Mouse (Mus musculus): ENCODE measurements around the gene Ripor3. TPM values are rescaled to one million over a fixed set of nuclear protein-coding genes. Genes with fewer than 3 reads are reported as not detected.

Ripor3 gene
- polyA plus RNA-seq, 1 experiment from 2014 or later, result 2.7 TPM

GRCm38 (mm10) chr2:168040751-168041150, 30.3 kb upstream of the Ripor3 start:
- Histone ChIP-seq H3K27ac (ENCODE audit: low read length) (no peak overlapping the region), H3K27me3 (replicated peaks; ENCODE audit: control insufficient read depth, insufficient read depth, low read length) (no peaks in the 10 kb centered on the region), H3K36me3 (ENCODE audit: control insufficient read depth, insufficient read depth, low read length) (no peaks in the 10 kb centered on the region), H3K4me2 (ENCODE audit: low read depth, low read length) (no peak overlapping the region), H3K4me1 (ENCODE audit: control insufficient read depth, insufficient read depth, low read length) (peaks cover 28% of the 10 kb centered on the region), H3K4me3 (ENCODE audit: low read length) (no peak overlapping the region), H3K9ac (ENCODE audit: low read depth, low read length) (no peak overlapping the region), H3K9me3 (ENCODE audit: control insufficient read depth, low read length) (no peaks in the 10 kb centered on the region)
- ATAC-seq, result no peak
- WGBS, result 69% methylated on average over 3 of the region's 3 CpGs

- H3K9ac ChIP-seq (ENCODE audit: low read depth, low read length), result peak overlapping the region; percentile 40; the same call in 1 of the 2 replicates
- peak; percentile 35 for ATAC-seq
- no peaks in the 10 kb centered on the region for H3K36me3 ChIP-seq (ENCODE audit: control insufficient read depth, insufficient read depth, low read length)
- H3K27me3 ChIP-seq (replicated peaks; ENCODE audit: control insufficient read depth, insufficient read depth, low read length), result no peaks in the 10 kb centered on the region
- peaks cover 21% of the 10 kb centered on the region for H3K4me1 ChIP-seq (ENCODE audit: control insufficient read depth, insufficient read depth, low read length)
- no peaks in the 10 kb centered on the region for H3K9me3 ChIP-seq (ENCODE audit: control insufficient read depth, low read length)
- H3K27ac ChIP-seq (ENCODE audit: low read length), result peak overlapping the region; percentile 54
- H3K4me2 ChIP-seq (ENCODE audit: low read depth, low read length), result no peak overlapping the region
- no peak overlapping the region for H3K4me3 ChIP-seq (ENCODE audit: low read length)
- 34% methylated on average over 3 of the region's 3 CpGs for WGBS
These were observed 26.6 kb upstream of the Ripor3 start for GRCm38 (mm10) chr2:168037063-168037462.

DNA sequence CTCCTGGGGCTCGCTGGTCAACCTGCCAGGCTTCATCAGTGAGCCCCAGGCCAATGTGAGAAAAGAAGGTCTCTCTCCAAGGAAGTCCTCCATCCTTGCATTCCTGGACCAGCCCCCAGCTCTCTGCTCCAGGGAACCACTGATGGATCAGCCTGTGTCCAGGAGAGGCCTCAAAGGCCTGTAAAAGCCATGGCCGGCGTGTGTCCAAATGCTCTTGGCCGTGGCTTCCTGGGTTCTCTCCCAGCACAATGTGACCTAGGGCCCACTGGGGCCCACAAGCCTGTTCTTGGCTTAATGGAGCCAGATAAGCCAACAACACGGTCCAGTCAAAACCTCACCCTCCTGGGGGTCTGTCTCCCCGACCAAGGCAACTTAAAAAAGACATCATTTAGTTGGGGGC, 25.5 kb upstream of the Ripor3 start:
- no peak for ATAC-seq
- H3K27ac ChIP-seq (ENCODE audit: low read length), result no peak overlapping the region
- no peaks in the 10 kb centered on the region for H3K27me3 ChIP-seq (replicated peaks; ENCODE audit: control insufficient read depth, insufficient read depth, low read length)
- no peak overlapping the region for H3K4me3 ChIP-seq (ENCODE audit: low read length)
- no peak overlapping the region for H3K4me2 ChIP-seq (ENCODE audit: low read depth, low read length)
- 89% methylated on average over 6 of the region's 6 CpGs for WGBS
- no peaks in the 10 kb centered on the region for H3K9me3 ChIP-seq (ENCODE audit: control insufficient read depth, low read length)
- peaks cover 24% of the 10 kb centered on the region for H3K4me1 ChIP-seq (ENCODE audit: control insufficient read depth, insufficient read depth, low read length)
- H3K9ac ChIP-seq (ENCODE audit: low read depth, low read length), result no peak overlapping the region
- no peaks in the 10 kb centered on the region for H3K36me3 ChIP-seq (ENCODE audit: control insufficient read depth, insufficient read depth, low read length)

- Histone ChIP-seq H3K36me3 (ENCODE audit: control insufficient read depth, insufficient read depth, low read length) (no peaks in the 10 kb centered on the region), H3K4me2 (ENCODE audit: low read depth, low read length) (no peak overlapping the region), H3K9ac (ENCODE audit: low read depth, low read length) (no peak overlapping the region), H3K27me3 (replicated peaks; ENCODE audit: control insufficient read depth, insufficient read depth, low read length) (no peaks in the 10 kb centered on the region), H3K9me3 (ENCODE audit: control insufficient read depth, low read length) (no peaks in the 10 kb centered on the region), H3K4me3 (ENCODE audit: low read length) (no peak overlapping the region), H3K4me1 (ENCODE audit: control insufficient read depth, insufficient read depth, low read length) (peaks cover 24% of the 10 kb centered on the region), H3K27ac (ENCODE audit: low read length) (0 out of 2 replicates have a peak overlapping the region, but pooled peaks have one; percentile 30)
- peak; percentile 71 for ATAC-seq
- 51% methylated on average over 10 of the region's 10 CpGs for WGBS
These were observed 23.5 kb upstream of the Ripor3 start for GRCm38 (mm10) chr2:168033905-168034304.

DNA sequence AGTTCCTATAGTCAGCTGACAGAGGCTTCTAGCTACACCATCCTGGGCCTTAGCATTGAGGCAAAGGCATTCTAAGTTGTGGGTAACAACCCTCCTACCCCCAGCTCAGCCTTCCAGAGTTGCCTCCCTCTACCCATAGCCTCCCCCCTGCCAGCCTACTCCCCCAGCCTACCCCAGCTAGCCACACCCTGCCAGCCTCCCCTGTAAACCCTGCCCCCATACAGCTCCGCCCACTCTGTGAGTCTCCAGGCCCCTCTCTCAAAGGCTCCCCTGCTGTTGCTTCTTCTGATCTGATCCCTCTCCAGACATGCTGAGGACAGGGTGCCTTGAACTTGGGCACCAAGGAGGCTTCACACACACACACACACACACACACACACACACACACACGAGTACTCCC, 21.4 kb upstream of the Ripor3 start:
- H3K9me3 ChIP-seq (ENCODE audit: control insufficient read depth, low read length), result no peaks in the 10 kb centered on the region
- no peak overlapping the region for H3K27ac ChIP-seq (ENCODE audit: low read length)
- H3K4me2 ChIP-seq (ENCODE audit: low read depth, low read length), result no peak overlapping the region
- H3K9ac ChIP-seq (ENCODE audit: low read depth, low read length), result no peak overlapping the region
- WGBS, result 75% methylated on average over 2 of the region's 2 CpGs
- no peaks in the 10 kb centered on the region for H3K27me3 ChIP-seq (replicated peaks; ENCODE audit: control insufficient read depth, insufficient read depth, low read length)
- no peaks in the 10 kb centered on the region for H3K36me3 ChIP-seq (ENCODE audit: control insufficient read depth, insufficient read depth, low read length)
- ATAC-seq, result 0 out of 2 replicates have a peak, but pooled peaks have one; percentile 13
- no peak overlapping the region for H3K4me3 ChIP-seq (ENCODE audit: low read length)
- H3K4me1 ChIP-seq (ENCODE audit: control insufficient read depth, insufficient read depth, low read length), result peaks cover 22% of the 10 kb centered on the region

GRCm38 (mm10) chr2:168028376-168028775, 18.0 kb upstream of the Ripor3 start:
- Histone ChIP-seq H3K4me2 (ENCODE audit: low read depth, low read length) (no peak overlapping the region), H3K4me3 (ENCODE audit: low read length) (no peak overlapping the region), H3K36me3 (ENCODE audit: control insufficient read depth, insufficient read depth, low read length) (no peaks in the 10 kb centered on the region), H3K27ac (ENCODE audit: low read length) (no peak overlapping the region), H3K9ac (ENCODE audit: low read depth, low read length) (no peak overlapping the region), H3K27me3 (replicated peaks; ENCODE audit: control insufficient read depth, insufficient read depth, low read length) (no peaks in the 10 kb centered on the region), H3K9me3 (ENCODE audit: control insufficient read depth, low read length) (no peaks in the 10 kb centered on the region), H3K4me1 (ENCODE audit: control insufficient read depth, insufficient read depth, low read length) (peaks cover 32% of the 10 kb centered on the region)
- ATAC-seq, result no peak
- WGBS, result 95% methylated on average over 3 of the region's 3 CpGs

DNA sequence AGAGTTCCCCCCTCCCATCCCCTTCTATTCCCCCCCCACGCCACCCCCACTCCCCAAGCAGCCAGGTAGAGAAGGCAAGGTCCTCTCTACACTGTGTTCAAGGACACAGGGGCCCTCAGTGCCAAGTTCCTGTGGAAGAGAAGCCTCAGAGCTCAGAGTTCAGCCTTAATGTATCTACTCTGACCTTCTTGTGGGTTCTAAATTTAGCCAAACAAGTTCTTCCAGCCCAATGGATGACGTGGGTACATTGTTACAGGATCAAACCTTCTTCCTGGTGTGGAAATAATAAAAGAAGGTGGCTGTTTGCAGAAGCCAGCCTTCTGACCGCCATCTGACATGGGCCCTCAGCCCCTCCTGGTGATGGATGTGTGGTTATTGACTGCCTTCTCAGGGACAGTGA, 16.0 kb upstream of the Ripor3 start:
- Histone ChIP-seq H3K27me3 (replicated peaks; ENCODE audit: control insufficient read depth, insufficient read depth, low read length) (no peaks in the 10 kb centered on the region), H3K4me3 (ENCODE audit: low read length) (no peak overlapping the region), H3K9ac (ENCODE audit: low read depth, low read length) (no peak overlapping the region), H3K4me2 (ENCODE audit: low read depth, low read length) (no peak overlapping the region), H3K9me3 (ENCODE audit: control insufficient read depth, low read length) (no peaks in the 10 kb centered on the region), H3K27ac (ENCODE audit: low read length) (peak overlapping the region; percentile 88), H3K4me1 (ENCODE audit: control insufficient read depth, insufficient read depth, low read length) (peaks cover 28% of the 10 kb centered on the region), H3K36me3 (ENCODE audit: control insufficient read depth, insufficient read depth, low read length) (no peaks in the 10 kb centered on the region)
- WGBS, result 39% methylated on average over 3 of the region's 3 CpGs
- peak; percentile 77 for ATAC-seq

DNA sequence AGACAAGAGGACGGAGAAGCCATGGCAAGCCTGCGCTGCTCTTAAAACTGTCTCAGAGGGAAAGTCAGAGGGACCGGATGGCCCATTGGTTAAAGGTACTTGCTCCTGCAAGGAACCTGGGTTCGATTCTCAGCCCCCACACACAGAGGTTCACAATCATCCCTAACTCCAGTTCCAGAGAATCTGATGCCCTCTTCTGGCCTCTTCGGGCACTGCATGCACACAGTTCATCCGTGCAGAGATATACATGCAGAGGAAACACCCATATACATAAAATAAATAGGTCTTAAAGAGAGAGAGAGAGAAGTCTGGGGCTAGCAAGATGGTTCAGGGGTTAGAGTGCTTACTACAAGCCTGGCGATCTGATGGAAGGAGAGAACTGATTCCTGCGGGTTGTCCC, 15.5 kb upstream of the Ripor3 start:
- no peaks in the 10 kb centered on the region for H3K9me3 ChIP-seq (ENCODE audit: control insufficient read depth, low read length)
- no peak overlapping the region for H3K9ac ChIP-seq (ENCODE audit: low read depth, low read length)
- WGBS, result 90% methylated on average over 8 of the region's 8 CpGs
- no peak overlapping the region for H3K4me2 ChIP-seq (ENCODE audit: low read depth, low read length)
- H3K27ac ChIP-seq (ENCODE audit: low read length), result peak overlapping the region; percentile 88
- no peak overlapping the region for H3K4me3 ChIP-seq (ENCODE audit: low read length)
- no peaks in the 10 kb centered on the region for H3K36me3 ChIP-seq (ENCODE audit: control insufficient read depth, insufficient read depth, low read length)
- no peak for ATAC-seq
- peaks cover 28% of the 10 kb centered on the region for H3K4me1 ChIP-seq (ENCODE audit: control insufficient read depth, insufficient read depth, low read length)
- no peaks in the 10 kb centered on the region for H3K27me3 ChIP-seq (replicated peaks; ENCODE audit: control insufficient read depth, insufficient read depth, low read length)

- no peaks in the 10 kb centered on the region for H3K36me3 ChIP-seq (ENCODE audit: control insufficient read depth, insufficient read depth, low read length)
- H3K9ac ChIP-seq (ENCODE audit: low read depth, low read length), result peak overlapping the region; percentile 46
- H3K27me3 ChIP-seq (replicated peaks; ENCODE audit: control insufficient read depth, insufficient read depth, low read length), result no peaks in the 10 kb centered on the region
- H3K27ac ChIP-seq (ENCODE audit: low read length), result peak overlapping the region; percentile 88
- H3K4me1 ChIP-seq (ENCODE audit: control insufficient read depth, insufficient read depth, low read length), result peaks cover 33% of the 10 kb centered on the region
- no peak overlapping the region for H3K4me2 ChIP-seq (ENCODE audit: low read depth, low read length)
- 38% methylated on average over 12 of the region's 12 CpGs for WGBS
- ATAC-seq, result peak; percentile 59
- H3K9me3 ChIP-seq (ENCODE audit: control insufficient read depth, low read length), result no peaks in the 10 kb centered on the region
- H3K4me3 ChIP-seq (ENCODE audit: low read length), result no peak overlapping the region
These were observed 14.8 kb upstream of the Ripor3 start for GRCm38 (mm10) chr2:168025174-168025573.

- Histone ChIP-seq H3K27ac (ENCODE audit: low read length) (no peak overlapping the region), H3K4me3 (ENCODE audit: low read length) (no peak overlapping the region), H3K9me3 (ENCODE audit: control insufficient read depth, low read length) (no peaks in the 10 kb centered on the region), H3K27me3 (replicated peaks; ENCODE audit: control insufficient read depth, insufficient read depth, low read length) (no peaks in the 10 kb centered on the region), H3K9ac (ENCODE audit: low read depth, low read length) (no peak overlapping the region), H3K4me2 (ENCODE audit: low read depth, low read length) (no peak overlapping the region), H3K36me3 (ENCODE audit: control insufficient read depth, insufficient read depth, low read length) (no peaks in the 10 kb centered on the region), H3K4me1 (ENCODE audit: control insufficient read depth, insufficient read depth, low read length) (peaks cover 43% of the 10 kb centered on the region)
- WGBS, result 60% methylated on average over 3 of the region's 3 CpGs
- ATAC-seq, result no peak
These were observed 13.5 kb upstream of the Ripor3 start for GRCm38 (mm10) chr2:168023763-168024402.
